Mouse (Mus musculus): Measurements from ENCODE around the gene Nploc4. TPM values are rescaled to one million over a fixed set of nuclear protein-coding genes. Genes with fewer than 3 reads are reported as not detected.
"Not testable (repeated sequence)": the region's sequence is repeated elsewhere in the genome, so short reads cannot be mapped to it uniquely, and the experiment has no call there.

Nploc4 gene
- polyA plus RNA-seq, 1 experiment: 39.2 TPM

GRCm38 (mm10) chr11:120351250-120352092, 86.0 kb downstream of the Nploc4 start:
- Histone ChIP-seq H3K4me3 (replicated peaks; ENCODE audit: extremely low read depth, low read depth, low read length) (no peak overlapping the region), H3K4me1 (ENCODE audit: control insufficient read depth, insufficient read depth, low read length) (peaks cover 32% of the 10 kb centered on the region)
- no peak for DNase-seq
- WGBS: 81% methylated on average over 10 of the region's 10 CpGs
- TF ChIP-seq POLR2A (IDR thresholded peaks at IDR 0.05; ENCODE audit: borderline replicate concordance, extremely low read depth, low read depth, low read length) (no peak), CTCF (IDR thresholded peaks at IDR 0.05; ENCODE audit: insufficient read depth, low read length) (no peak)

DNA sequence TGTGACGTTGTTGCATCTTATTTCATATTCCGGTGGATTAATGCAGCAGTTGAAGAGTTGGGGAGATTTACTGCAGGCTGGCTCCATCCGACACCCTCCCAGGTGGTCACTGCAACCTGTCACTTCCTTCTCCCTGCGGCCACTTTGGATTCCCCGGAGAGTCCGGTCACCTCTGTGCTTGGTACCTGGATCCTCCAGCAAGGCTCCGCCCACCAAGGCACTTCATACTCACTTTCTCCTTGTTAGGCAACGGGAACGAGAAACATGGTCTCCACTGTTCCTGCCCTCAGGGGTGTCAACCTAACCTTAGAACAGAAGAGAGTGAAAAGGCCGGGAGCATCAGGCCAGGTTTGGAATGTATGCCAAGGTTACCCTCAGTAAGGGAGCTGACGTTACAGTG, 86.8 kb downstream of the Nploc4 start:
- DNase-seq: peak; percentile 70
- 22% methylated on average over 11 of the region's 11 CpGs for WGBS

GRCm38 (mm10) chr11:120349986-120350702, 87.4 kb downstream of the Nploc4 start:
- peak; percentile 72; the same call in 1 of the 2 replicates for TF ChIP-seq POLR2A (IDR thresholded peaks at IDR 0.05; ENCODE audit: borderline replicate concordance, extremely low read depth, low read depth, low read length)
- TF ChIP-seq CTCF (IDR thresholded peaks at IDR 0.05; ENCODE audit: insufficient read depth, low read length): no peak
- Histone ChIP-seq H3K4me3 (replicated peaks; ENCODE audit: extremely low read depth, low read depth, low read length) (peak overlapping the region; percentile 77), H3K4me1 (ENCODE audit: control insufficient read depth, insufficient read depth, low read length) (peaks cover 36% of the 10 kb centered on the region)
- DNase-seq: peak; percentile 92
- WGBS: under 1% methylated on average over 68 of the region's 68 CpGs

More for the DNA sequence above, 86.8 kb downstream of the Nploc4 start:
- no peak for TF ChIP-seq CTCF (IDR thresholded peaks at IDR 0.05; ENCODE audit: insufficient read depth, low read length)
- peak overlapping the region; percentile 31 for H3K4me3 ChIP-seq (replicated peaks; ENCODE audit: extremely low read depth, low read depth, low read length)
- peaks cover 33% of the 10 kb centered on the region for H3K4me1 ChIP-seq (ENCODE audit: control insufficient read depth, insufficient read depth, low read length)

DNA sequence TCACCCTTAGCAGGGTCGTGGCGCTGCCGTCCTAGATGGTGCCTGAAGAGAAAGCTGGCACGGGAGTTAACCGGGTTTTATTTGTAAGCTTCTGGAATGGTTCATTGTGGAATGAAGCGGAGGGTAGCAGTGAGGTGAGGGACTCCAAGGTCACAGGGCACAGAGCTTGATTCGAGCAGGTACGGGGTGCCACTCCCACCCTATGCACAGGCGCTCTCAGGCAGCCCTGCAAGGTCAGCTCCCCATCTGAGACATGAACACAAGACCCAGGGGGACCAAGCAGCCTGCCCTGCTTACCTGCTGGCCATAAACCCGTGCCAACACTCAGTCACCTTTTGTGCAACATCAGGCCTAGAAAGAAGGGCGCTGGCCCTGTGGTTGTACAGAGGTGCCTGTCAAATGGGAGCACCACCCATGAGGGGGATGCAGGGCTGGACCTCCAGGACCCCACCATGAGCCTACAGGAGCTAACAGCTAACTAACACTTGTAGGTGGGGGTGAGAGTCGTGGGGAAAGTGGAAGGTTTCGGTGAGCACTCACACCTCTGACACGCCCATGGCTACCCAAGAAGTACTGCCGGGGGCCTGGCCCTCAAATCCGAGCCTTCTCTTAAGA, 88.0 kb downstream of the Nploc4 start:
- Histone ChIP-seq H3K4me1 (ENCODE audit: control insufficient read depth, insufficient read depth, low read length) (peaks cover 39% of the 10 kb centered on the region), H3K4me3 (replicated peaks; ENCODE audit: extremely low read depth, low read depth, low read length) (peak overlapping the region; percentile 77)
- TF ChIP-seq CTCF (IDR thresholded peaks at IDR 0.05; ENCODE audit: insufficient read depth, low read length) (no peak), POLR2A (IDR thresholded peaks at IDR 0.05; ENCODE audit: borderline replicate concordance, extremely low read depth, low read depth, low read length) (peak; percentile 59; the same call in 1 of the 2 replicates)
- WGBS: 0% methylated on average over 16 of the region's 16 CpGs
- peak; percentile 80 for DNase-seq

- peak; percentile 71 for DNase-seq
- H3K4me3 ChIP-seq (replicated peaks; ENCODE audit: extremely low read depth, low read depth, low read length): peak overlapping the region; percentile 77
- WGBS: under 1% methylated on average over 52 of the region's 53 CpGs
- no peak; the same call in 1 of the 2 replicates for TF ChIP-seq POLR2A (IDR thresholded peaks at IDR 0.05; ENCODE audit: borderline replicate concordance, extremely low read depth, low read depth, low read length)
- no peak for TF ChIP-seq CTCF (IDR thresholded peaks at IDR 0.05; ENCODE audit: insufficient read depth, low read length)
- H3K4me1 ChIP-seq (ENCODE audit: control insufficient read depth, insufficient read depth, low read length): peaks cover 38% of the 10 kb centered on the region
Measured at GRCm38 (mm10) chr11:120348684-120349370, 88.7 kb downstream of the Nploc4 start.

DNA sequence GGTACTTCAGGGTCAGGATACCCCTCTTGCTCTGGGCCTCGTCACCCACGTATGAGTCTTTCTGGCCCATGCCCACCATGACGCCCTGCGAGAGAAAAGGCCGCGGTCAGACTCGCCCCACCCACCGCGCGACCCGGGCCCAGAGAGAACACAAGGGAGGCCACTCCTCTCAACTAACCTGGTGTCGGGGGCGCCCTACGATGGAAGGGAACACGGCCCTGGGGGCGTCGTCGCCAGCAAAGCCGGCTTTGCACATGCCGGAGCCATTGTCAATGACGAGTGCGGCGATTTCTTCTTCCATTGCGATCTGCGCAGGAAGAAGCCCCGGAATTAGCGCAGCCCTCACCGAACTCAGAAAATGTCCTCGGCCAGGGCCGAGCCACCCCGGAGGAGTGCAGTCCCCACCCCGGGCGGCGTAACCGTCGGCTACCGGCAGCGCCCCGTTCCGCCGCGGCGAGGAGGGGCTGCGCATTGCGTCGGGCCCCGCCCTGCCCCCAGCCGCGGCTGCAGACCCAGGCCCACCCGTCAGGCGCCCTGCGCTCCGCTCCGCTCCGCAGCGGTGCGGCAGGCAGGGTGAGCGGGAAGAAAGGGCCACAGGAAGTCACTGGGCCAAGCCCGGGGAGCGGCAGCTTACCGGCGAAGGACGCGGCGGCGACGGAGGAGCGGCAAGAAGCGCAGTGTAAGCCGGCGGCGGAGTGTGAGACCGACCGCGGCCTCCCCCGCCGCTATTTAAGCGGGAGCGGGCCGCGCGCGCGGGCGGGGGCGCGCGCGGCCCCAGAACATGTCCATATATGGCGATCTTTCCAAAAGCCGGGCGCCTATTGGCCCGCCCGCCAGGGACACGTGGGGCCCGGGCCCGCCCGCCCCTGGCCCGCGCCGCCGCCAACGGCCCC, 89.5 kb downstream of the Nploc4 start, which contains the start of gene Actg1:
TSS of gene Actg1 (minus strand) at position 752 of the 893 bp plus-strand sequence.
- Histone ChIP-seq H3K4me1 (ENCODE audit: control insufficient read depth, insufficient read depth, low read length) (peaks cover 31% of the 10 kb centered on the region), H3K4me3 (replicated peaks; ENCODE audit: extremely low read depth, low read depth, low read length) (peak within 1 kb of the TSS; percentile 95)
- TF ChIP-seq POLR2A (IDR thresholded peaks at IDR 0.05; ENCODE audit: borderline replicate concordance, extremely low read depth, low read depth, low read length) (peak; percentile 85), CTCF (IDR thresholded peaks at IDR 0.05; ENCODE audit: insufficient read depth, low read length) (no peak)
- DNase-seq: peak; percentile 83
- WGBS: under 1% methylated on average over 93 of the region's 103 CpGs

- H3K4me1 ChIP-seq (ENCODE audit: control insufficient read depth, insufficient read depth, low read length): peaks cover 24% of the 10 kb centered on the region
- no peak for DNase-seq
- WGBS: 0% methylated on average over 10 of the region's 10 CpGs
- H3K4me3 ChIP-seq (replicated peaks; ENCODE audit: extremely low read depth, low read depth, low read length): peak overlapping the region; percentile 85
- TF ChIP-seq CTCF (IDR thresholded peaks at IDR 0.05; ENCODE audit: insufficient read depth, low read length): no peak
- TF ChIP-seq POLR2A (IDR thresholded peaks at IDR 0.05; ENCODE audit: borderline replicate concordance, extremely low read depth, low read depth, low read length): peak; percentile 50; the same call in 1 of the 2 replicates
Measured at GRCm38 (mm10) chr11:120347301-120347700, 90.2 kb downstream of the Nploc4 start.

GRCm38 (mm10) chr11:120346383-120347034, 91.0 kb downstream of the Nploc4 start:
- peak overlapping the region; percentile 64 for H3K4me3 ChIP-seq (replicated peaks; ENCODE audit: extremely low read depth, low read depth, low read length)
- DNase-seq: not testable (repeated sequence)
- 0 out of 2 replicates have a peak, but pooled peaks have one; percentile 35 for TF ChIP-seq POLR2A (IDR thresholded peaks at IDR 0.05; ENCODE audit: borderline replicate concordance, extremely low read depth, low read depth, low read length)
- H3K4me1 ChIP-seq (ENCODE audit: control insufficient read depth, insufficient read depth, low read length): peaks cover 24% of the 10 kb centered on the region
- WGBS: 10% methylated on average over 8 of the region's 13 CpGs

Data from lung, adult 2 months (tissue).